Mouse (Mus musculus): ENCODE results near the gene Jak3.
"Not testable (repeated sequence)": the region's sequence is repeated elsewhere in the genome, so short reads cannot be mapped to it uniquely, and the experiment has no call there.

Gene Jak3

DNA sequence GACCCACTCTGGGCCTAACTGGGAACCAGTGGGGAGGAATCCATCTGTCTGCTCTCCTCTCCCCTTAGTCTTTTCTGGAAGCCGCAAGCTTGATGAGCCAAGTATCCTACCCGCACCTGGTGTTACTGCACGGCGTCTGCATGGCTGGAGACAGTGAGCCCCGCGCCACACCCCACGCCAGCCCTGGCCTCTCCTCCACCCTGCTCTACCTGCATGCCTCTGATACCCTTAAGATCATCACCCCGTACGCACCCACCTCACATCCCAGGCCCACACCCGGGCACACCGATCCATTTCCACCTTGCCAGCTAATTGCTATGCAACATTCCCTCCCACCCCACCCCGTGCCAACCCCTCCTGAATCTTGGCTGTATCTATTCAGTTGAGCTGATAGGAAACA lies 6.7 kb downstream of the Jak3 start:
- in situ Hi-C loops (cut with MboI, MseI): no loop called here

DNA sequence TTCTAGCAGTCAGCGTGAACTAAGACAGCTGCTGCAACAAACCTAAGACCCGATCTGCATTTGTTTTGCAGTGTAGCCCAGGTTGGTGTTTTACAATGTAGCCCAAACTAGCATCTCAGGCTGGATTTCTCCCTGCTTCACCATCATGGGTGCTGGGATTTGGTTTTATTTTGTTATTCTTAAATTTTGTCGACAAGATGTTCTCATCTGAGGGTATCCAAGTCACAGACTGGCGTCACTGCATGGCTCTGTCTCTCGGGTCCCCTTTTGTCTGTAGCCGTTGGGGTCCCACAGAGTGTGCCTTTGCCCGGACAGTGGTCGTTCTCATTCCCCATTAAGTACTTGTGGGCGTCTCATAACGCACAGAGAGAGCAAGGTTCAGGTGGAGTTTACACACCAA lies 8.6 kb downstream of the Jak3 start:
- in situ Hi-C loops (cut with MboI, MseI): no loop called here

DNA sequence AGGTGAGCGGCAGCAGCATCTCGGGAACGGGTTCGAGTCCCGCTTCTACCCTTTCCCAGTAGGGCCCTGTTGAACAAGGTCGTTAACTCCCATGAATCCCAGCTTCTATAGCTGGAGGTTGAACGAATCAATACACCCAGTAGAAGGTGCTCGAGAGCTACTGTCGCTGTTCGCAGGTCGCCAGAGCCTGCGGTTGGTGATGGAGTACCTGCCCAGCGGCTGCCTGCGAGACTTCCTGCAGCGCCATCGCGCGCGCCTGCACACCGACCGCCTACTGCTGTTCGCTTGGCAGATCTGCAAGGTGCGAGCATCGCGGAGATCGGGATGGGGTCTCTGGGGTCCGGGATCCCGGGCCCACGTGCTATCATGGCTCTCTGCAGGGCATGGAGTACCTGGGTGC lies 9.5 kb downstream of the Jak3 start:
- in situ Hi-C loops (cut with MboI, MseI): no loop called here

DNA sequence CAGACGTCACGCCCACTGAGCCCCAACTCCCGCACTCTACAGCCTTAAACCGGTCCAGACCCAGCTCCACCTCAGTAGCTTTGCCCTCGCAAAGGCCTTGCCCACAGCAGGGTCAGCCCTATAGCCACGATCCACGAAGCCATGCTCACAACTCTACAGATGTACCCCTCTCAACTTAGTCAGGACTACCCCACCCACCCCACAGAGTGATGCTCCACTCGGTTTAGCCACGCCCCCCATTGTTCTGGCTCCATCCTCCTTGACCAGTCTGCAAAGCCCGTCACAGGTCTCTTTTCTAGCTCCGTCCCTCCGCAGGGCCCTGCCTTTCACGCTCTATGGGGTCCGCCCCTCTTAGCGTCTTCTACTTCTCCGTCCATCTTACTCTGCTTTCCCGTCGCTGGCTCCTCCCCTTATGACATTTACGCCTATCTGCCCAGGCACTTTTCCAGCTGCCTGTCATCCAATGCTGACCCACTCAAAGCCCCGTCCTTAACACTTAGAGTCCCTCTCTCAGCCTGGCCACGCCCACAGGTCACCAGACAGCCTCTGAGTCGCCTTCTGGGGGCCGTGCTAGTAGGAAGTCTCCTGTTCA lies 10.1 kb downstream of the Jak3 start:
- in situ Hi-C loops (cut with MboI, MseI): no loop called here

DNA sequence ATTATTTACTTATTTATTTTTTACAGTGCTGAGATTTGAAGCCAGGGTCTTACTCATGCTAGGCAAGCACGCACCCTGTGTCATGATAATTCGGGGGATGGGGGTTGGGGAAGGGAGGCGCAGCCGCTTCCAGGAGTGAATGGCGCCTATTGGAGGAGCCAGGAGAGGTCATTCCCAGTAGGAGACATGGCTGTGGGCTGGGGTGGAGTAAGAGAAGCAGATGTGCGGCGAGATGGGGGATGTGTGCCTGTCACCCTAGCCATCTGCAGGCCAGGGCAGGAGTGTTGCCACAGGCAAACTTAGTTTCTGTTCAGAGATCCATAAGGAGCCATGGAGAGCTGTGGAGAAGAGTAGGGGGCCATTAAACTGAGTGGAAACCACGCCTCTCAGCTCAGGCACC lies 11.5 kb downstream of the Jak3 start:
- in situ Hi-C loops (cut with MboI, MseI): no loop called here

DNA sequence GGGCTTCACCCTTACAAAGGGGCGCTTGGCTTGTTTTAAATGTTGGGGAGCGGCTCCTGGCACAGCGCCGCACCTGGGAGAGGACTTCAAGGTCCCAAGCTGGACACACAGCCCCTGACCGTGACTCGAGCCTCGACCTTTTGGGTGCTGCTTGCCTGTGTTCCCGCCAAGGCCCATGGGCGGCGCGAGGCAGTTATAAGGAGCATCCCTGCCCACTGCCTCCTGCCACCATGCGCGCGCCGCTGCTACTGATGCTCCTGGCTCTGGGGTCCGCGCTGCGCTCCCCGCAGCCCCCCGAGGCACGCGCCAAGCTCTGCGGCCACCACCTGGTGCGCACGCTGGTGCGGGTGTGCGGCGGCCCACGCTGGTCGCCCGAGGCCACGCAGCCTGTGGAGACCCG lies 12.9 kb downstream of the Jak3 start, which contains the start of gene Insl3:
Insl3 (plus strand) TSS at position 187 of the 400 bp plus-strand sequence.
- in situ Hi-C loops (cut with MboI, MseI): no loop called here

DNA sequence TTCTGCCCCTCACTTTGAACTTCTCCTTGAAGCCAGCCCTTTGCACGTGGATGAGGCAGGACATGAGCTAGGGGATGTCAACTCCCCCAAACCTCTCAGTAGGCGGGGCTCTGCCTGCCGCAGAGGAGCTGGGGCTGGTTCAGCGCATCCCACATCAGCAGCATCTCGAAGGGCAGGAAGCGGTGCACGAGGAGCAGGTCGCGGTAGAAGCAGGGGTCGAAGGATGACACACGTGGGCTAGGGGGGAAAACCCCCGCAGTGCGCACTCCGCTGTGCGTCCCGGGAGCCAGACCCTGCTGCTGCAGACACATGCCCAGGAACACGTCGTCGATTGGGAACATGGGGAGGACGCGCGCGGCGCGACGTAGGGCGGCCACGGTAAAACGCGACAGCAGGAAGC lies 16.4 kb downstream of the Jak3 start:
- in situ Hi-C loops (cut with MboI, MseI): no loop called here

DNA sequence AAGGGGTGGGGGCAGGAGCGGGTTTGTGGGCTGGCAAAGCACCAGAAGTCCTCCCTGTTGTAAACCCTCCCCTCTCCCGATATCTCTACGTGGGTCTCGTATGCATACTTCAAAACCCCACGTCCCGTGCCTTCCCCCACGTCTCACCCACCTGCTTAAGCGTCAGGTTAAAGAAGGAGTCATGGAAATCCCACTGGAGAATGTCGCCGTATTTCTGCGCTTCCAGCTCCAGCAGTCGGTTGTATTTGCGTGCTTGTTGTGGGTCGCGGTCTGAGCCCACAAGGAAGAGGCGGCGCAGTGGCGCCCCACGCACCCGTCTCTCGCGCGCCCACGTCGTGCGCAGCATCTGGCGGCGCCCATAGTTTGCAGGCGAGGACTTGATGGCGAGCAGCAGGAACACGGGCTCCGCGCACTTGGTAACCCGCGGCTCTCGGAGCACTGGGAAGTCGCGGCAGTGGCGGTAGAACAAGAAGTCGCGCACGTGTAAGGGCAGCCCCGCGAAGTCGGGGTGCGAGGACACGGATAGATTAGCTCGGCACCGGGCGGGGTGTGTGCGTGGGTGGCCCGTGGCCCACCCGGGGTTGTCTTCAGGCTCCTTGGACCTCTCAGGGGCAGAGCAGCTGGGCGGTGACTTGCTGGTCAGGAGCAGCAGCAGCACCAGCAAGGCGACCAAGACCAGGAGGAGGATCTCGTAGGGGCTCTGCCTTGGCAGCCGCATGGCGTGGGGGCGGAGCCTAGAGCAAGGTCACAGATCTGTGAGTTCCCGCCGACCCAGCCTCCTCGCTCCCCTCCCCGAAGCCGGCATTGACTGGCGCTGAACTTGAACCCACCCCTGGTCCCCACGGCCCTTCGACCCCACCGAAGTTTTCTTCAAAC lies 17.3 kb downstream of the Jak3 start:
- in situ Hi-C loops (cut with MboI, MseI): no loop called here

DNA sequence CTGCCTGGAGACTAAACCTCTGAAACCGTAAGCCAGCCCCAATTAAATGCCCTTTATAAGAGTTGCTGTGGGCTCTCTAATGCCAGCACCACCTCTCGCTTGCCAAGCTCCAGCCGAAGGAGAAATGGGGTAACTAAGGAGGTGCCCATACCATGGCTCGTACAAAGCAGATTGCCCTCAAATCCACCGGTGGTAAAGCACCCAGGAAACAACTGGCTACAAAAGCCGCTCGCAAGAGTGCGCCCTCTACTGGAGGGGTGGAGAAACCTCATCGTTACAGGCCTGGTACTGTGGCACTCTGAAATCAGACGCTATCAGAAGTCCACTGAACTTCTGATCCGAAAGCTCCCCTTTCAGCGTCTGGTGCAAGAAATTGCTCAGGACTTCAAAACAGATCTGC lies 19.4 kb downstream of the Jak3 start:
- in situ Hi-C loops (cut with MboI, MseI): not testable (repeated sequence)

DNA sequence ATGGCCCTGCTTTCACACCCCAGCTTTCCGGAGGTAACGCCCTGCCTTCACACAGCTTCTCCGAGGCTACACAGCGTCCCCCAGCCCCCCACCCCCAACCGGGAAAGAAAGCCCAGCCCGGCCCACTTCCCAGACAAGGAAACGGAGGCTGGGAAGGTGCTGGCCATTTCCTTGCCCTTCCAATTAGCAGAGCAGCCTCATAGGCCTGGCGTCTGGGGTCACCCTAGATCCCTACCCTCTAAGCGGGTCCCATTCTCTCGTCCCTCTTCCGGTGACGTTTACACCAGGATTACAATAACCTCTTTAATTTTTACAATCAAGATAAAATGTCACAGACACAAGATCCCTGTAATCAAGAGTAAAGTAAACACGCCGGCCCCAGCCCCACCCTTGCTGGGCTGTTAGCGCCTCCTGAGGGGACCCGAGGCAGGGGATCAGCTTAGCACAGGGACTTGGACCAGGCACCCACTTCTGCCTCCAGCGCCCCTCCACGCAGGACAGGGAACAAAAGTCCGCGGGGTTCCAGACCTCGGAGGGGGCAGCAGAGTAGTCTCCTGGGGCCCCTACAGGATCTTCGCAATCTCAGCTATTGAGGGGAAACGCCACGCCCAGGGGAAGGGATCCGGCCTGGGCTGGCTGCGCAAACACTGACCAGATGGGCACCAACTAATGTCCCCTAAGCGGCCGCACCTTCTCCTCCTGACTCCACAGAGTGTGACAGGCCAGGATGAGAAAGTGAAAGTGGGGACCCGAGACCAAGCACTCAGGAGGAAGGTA lies 24.6 kb downstream of the Jak3 start:
- in situ Hi-C loops (cut with MboI, MseI): no loop called here

DNA sequence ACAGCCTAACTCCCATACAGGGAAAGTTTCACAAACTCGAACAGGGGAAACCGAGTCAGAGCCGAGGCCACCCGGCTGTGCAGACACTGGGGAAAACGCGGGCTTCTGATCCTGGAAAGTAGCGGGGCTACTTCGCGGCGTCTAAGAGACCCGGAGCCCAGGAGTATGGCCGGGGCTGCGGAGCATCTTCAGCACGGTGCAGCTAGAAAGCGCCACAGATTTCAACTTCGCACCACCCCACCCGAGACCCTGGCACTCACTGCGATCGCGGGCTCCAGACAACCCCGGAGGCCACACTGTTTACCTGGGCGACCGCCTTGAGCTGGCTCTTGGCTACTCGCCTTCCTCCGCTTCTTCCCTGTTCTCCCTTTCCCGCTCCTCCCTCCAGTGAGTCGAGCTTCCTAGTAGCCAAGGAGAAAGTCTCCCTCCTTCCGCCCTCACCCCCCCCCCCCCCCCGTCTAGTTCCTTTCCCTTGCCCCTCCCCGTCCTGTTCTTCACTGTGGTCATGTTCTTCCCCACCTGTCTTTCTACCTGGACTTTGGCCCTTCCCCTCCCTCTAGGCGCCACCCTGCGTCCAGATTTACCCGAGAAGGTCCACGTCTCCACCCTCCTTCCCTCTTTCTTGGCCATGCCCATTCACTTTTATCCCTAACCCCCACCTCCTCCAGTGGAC lies 25.5 kb downstream of the Jak3 start, which contains the start of gene B3gnt3:
B3gnt3 (minus strand) TSS at position 376 of the 673 bp plus-strand sequence.
- in situ Hi-C loops (cut with MboI, MseI): no loop called here

DNA sequence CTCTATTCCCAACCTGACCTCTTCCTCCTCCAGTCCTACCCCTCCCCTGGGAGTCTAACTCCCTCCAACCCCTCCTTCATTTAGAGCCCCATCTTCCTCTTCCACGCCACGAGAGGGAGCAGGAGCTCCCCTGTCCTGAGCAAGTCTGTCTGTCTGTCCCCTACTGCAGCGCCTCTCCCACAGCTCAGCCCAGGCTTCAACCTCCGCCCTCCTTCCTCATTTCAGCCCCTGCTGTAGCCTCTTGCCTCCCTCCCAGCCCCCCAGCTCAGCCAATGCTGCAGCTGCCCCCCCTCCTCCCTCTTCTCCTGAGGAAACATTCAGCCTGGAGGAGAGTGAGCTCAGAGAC lies 26.0 kb downstream of the Jak3 start:
- in situ Hi-C loops (cut with MboI, MseI): no loop called here

DNA sequence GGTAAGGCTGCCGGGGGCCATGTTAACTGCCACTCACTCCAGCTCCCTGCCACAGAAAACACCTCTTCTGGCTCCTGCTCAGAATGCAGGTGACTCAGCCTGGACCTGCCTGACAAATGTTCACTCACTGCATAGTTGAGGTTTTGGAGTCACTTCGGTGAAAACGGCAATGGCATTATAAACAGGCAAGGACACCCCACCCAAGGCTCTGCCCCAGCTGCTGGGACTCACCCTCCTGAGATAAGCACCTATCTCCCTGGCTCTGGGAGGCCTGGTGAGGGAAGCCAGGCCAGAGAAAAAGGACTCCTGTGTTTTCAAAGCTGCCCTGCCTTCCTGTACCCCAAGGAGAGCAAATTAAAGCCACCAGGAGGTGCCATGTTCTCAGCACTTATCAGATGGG lies 26.8 kb downstream of the Jak3 start:
- in situ Hi-C loops (cut with MboI, MseI): no loop called here

DNA sequence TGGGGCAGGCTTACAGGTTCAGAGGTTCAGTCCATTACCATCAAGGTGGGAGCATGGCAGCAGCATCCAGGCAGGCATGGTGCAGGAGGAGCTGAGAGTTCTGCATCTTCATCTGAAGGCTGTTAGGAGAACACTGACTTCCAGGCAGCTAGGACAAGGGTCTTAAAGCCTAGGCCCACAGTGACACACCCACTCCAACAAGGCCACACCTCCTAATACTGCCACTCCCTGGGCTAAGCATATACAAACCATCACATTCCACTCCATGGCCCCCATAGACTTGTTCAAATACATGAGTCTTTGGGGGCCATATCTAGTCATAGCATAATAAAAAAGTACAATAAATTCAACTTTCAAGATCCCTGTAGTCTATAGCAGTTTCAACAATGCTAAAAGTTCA lies 27.3 kb downstream of the Jak3 start:
- in situ Hi-C loops (cut with MboI, MseI): not testable (repeated sequence)

DNA sequence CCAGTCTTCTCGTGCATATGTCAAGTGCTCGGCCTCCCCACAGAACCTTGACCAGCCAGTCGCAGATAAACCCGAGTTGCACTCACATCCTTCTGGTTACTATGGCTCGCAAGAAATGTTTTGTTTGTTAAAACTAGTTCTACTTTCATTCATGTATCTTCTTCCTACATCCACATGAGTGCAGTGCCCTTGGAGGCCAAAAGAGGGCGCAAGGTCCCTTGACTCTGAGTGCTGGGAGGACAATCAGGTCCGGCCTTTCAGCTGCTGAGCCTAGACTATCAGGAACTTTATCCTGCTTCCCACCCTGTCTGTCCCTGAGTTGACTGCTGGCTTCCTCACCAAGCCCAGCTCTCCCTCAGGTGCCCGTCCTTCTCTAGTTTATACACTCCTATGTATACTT lies 31.8 kb downstream of the Jak3 start:
- in situ Hi-C loops (cut with MboI, MseI): no loop called here

DNA sequence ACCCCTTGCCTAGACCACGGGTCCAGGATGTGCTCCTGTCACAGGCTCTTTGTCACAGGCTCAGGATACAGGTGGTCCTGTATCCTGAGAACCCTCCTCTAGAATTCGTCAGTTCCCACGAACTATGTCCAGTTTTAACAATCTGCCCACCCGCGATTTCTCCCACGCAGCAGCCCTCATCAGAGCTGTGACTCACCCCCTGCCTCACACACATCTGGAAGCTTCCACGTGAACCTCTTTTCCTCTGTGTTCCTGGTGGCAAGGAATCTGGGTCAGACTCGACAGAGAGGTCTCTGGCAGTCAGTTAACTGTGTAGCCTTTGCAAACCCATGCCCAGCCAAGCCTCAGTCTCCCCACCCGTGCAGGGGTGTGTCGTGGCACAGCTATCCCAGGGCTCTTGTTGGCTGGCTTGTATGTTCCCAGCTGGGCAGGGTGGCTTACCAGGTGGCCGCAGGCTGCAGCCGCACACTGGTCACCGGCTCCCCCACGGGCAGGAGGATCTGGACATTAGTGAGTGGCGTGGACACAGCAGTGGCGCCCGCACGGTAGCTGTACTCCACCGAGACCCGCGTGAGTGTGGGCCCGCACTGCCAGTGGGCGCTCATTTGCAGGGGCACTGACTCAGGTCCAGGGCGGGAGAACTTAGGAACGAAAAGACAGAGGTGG lies 33.2 kb downstream of the Jak3 start:
- in situ Hi-C loops (cut with MboI, MseI): no loop called here

DNA sequence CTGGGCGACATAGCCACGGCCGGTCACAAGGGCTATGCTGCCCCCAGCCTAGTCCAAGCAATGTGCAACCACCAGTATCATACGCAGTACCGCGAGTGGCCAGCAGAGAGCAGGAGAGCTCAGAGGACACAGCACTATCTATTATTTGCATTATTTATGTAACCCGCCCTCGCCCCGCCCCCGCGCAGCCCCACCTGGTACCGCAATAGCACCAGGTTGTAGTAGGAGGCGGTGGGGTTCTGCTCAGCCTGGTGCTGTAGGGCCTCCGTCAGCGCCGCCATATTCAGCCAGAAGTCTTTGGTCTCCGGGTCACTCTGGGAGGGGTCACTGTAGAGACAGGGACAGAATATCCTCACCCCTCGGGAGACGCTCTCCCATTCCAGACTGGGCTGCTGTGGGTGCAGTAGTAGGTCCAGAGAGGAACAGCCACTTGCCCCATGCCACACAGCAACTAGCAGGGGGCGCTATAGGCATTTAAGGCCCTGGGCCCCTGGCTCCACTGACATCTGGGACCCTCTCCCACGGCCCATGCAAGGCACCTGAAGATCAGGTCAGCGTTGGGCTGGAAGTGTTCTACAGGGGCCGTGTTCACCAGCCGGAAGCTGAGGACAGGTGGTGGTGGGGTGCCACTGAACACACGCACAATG lies 33.8 kb downstream of the Jak3 start:
- in situ Hi-C loops (cut with MboI, MseI): no loop called here

DNA sequence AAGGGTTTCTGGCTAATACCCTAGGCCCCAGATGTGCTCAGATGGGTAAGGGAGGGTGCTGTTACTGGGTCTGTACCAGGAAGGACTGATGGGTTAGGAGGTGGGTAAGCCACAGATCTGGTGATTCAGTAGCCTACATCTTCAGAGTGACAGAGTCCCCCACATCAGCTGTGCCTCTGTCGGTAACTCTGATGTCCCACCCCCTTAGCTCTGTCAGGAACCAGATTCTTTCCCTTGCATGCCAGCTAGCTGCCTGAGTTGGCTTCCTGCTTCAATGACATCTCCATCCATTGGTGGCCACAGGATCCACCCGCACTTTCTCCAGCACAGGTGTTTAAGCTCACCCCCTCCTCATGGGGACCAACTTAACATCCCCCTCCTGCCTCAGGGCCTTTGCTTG lies 35.5 kb downstream of the Jak3 start:
- in situ Hi-C loops (cut with MboI, MseI): no loop called here

DNA sequence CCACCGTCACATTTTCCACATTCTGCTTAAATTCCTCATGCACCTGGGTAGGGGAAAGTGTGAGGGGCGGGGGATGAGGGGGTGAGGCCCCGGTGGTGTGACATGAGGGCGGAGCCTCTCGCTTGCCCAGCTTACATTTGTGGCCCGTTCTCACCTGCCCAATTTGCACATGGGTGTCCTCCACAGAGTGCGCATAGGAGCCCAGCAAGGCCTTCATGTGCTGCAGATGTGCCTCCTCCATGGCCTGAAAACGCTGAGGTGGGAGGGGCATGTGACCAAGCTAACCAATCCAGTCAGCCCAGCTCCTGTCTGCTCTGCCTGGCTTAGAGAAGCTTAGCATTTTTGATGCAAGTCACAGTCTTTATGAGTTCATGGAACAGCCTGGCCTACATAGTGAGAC lies 39.4 kb downstream of the Jak3 start:
- in situ Hi-C loops (cut with MboI, MseI): loop anchor here (5.0 kb wide), 1 partner anchor 98 kb away; no protein-coding TSS in a partner anchor

DNA sequence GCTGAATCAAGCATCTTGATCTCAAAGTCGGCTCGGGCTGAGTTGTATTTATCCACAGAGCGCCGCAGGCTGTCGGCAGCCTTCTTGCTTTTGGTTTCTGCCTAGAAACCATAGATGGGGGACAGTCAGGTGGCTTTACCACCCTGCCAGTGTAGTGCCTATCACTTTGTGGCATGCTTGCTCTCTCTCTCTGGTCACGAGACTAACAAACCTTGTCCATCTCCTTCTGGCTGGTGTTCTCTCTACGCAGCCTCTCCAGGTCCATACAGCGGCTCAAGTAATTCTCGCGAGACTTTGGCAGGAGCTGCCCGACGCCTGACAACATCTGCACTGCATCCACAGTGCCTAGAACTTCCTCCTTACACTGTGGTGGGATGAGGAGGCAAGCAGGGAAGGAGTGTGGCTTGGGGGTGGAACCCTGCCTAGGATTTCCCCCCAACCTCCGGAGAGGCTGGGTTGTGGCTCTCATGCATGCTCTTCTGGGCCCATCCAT lies 40.5 kb downstream of the Jak3 start:
- in situ Hi-C loops (cut with MboI, MseI): loop anchor here (5.0 kb wide), 1 partner anchor 99 kb away; no protein-coding TSS in a partner anchor

DNA sequence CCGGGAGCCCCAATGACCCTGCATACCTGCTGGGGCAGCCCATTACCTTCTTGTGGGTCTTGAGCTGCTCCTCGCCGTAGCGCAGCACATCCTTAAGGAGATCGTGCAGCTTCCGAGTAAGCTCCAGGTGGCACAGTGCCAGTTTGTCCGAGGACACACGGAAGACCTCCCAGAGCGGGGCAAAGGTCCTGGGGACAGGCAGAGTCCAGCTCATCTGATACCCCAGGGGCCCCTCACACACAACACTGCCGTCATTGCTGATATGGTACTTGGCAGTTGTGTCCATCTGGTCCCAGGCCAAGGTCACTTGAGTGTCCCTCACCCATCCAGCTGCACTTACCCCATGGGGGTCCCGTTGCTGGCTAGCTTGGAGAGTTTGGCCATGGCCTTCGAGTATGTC lies 41.0 kb downstream of the Jak3 start:
- in situ Hi-C loops (cut with MboI, MseI): loop anchor here (5.0 kb wide), 1 partner anchor 100 kb away; no protein-coding TSS in a partner anchor
